Mouse (Mus musculus) hindbrain, embryonic 15.5 days (tissue): ENCODE measurements around the gene Zcchc10. TPM values are rescaled to one million over a fixed set of nuclear protein-coding genes. Genes with fewer than 3 reads are reported as not detected.
"Not testable (repeated sequence)": the region's sequence is repeated elsewhere in the genome, so short reads cannot be mapped to it uniquely, and the experiment has no call there.

Source experiments
- ATAC-seq: fragments of 200-750 bp; cut with Nextera tagmentation; 2 replicates; pipeline ENCODE4 v1.8.0; 2017; ENCODE audit warnings: low read depth, moderate number of reproducible peaks, moderate TSS enrichment; ENCODE audit not compliant: low FRiP score
- H3K27ac ChIP-seq: fragments of 300-500 bp; sonication (generic); replicated peaks from 2 replicates; pipeline ENCODE4 v1.5.1; 2015; ENCODE audit warnings: mild to moderate bottlenecking, inconsistent platforms
- H3K27me3 ChIP-seq: fragments of 300-500 bp; sonication (generic); 2 replicates; pipeline ENCODE4 v1.6.1; 2015; ENCODE audit warnings: control low read depth, inconsistent platforms
- H3K36me3 ChIP-seq: fragments of 300-500 bp; sonication (generic); 2 replicates; pipeline ENCODE4 v1.6.1; 2015; ENCODE audit warnings: control low read depth, inconsistent platforms
- H3K4me1 ChIP-seq: fragments of 300-500 bp; sonication (generic); replicated peaks from 2 replicates; pipeline ENCODE4 v1.6.1; 2015; ENCODE audit warnings: control low read depth, inconsistent platforms
- H3K4me2 ChIP-seq: fragments of 300-500 bp; sonication (generic); 2 replicates; pipeline ENCODE4 v1.6.1; 2015; ENCODE audit warnings: moderate library complexity, mild to moderate bottlenecking, inconsistent platforms
- H3K4me3 ChIP-seq: fragments of 300-500 bp; sonication (generic); 2 replicates; pipeline ENCODE4 v1.5.1; 2015; ENCODE audit warnings: mild to moderate bottlenecking, inconsistent platforms
- H3K9ac ChIP-seq: fragments of 300-500 bp; sonication (generic); 2 replicates; pipeline ENCODE4 v1.6.1; 2015; ENCODE audit warnings: inconsistent platforms
- H3K9me3 ChIP-seq: fragments of 300-500 bp; sonication (generic); 2 replicates; pipeline ENCODE4 v1.6.1; 2016; ENCODE audit warnings: control low read depth, inconsistent platforms
- whole genome bisulfite sequencing: fragments of 180-500 bp; shearing (Covaris S2); methylation state at CpG from one replicate; pipeline ENCODE4 v1.1.7; 2015; 5-methylcytosine and 5-hydroxymethylcytosine counted together
- polyA plus RNA-seq: library from polyadenylated mRNA; unstranded; fragments of >200 nt; fragmentation: Nextera tagmentation; extraction: Ambion mirVana; gene quantifications from 2 replicates; pipeline ENCODE4 v1.2.1, GENCODE M21; 2015

The Zcchc10 gene
- polyA plus RNA-seq, 1 experiment from 2014 or later = 15.1 TPM

DNA sequence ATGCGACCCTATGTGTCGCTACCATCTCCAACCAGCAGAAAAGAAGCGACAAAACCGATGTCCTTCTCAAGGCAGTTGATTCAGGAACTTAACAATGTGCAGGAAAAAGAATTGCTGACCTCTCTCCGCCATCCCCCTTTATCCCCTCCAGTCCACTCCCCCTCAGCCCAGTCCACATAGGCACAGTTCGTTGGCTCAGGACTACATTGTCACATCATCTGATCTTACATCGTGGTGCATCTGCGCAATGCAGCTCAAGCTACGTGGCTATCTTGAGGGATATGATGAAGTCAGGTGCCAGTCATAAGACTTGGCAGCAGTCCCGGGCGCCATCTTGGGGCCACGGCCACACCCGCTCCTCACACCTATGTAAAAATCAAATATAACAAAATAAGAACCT, 4.6 kb upstream of the Zcchc10 start:
- H3K27me3 ChIP-seq, H3K36me3 ChIP-seq, H3K9me3 ChIP-seq, H3K27ac ChIP-seq, H3K4me1 ChIP-seq, ATAC-seq, H3K9ac ChIP-seq, H3K4me3 ChIP-seq, H3K4me2 ChIP-seq: not testable (repeated sequence)
- 92% methylated on average over 13 of the region's 13 CpGs for WGBS

- ATAC-seq = no peak
- Histone ChIP-seq H3K27me3 (no peaks in the 10 kb centered on the region), H3K9ac (no peak overlapping the region), H3K4me3 (no peak overlapping the region), H3K4me1 (peaks cover 7% of the 10 kb centered on the region), H3K4me2 (no peak overlapping the region), H3K9me3 (no peaks in the 10 kb centered on the region), H3K36me3 (peaks cover 46% of the 10 kb centered on the region), H3K27ac (no peak overlapping the region)
- WGBS = 94% methylated on average over 7 of the region's 7 CpGs
These were observed 5.8 kb downstream of the Zcchc10 start for GRCm38 (mm10) chr11:53330325-53330724.

DNA sequence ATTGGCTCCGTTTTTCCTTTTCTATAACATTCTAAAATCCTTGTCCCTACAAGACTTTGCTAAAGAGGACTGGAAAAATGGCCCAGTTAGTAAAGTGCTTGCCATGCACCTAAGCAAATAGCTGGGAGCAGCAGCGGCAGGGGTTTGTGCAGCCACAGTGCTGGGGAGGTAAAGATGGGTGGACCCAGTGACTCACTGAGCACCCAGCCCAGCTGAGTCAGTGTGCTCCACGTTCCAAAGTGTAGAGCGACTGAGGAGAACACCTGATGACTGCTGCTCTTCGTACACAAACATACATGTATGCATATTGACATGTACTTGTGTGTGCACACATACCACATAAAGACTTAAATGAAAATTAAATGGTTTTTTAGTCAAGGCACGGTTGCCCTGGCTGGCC, 6.6 kb downstream of the Zcchc10 start:
- H3K9ac ChIP-seq = no peak overlapping the region
- no peak overlapping the region for H3K27ac ChIP-seq
- no peak overlapping the region for H3K4me3 ChIP-seq
- no peaks in the 10 kb centered on the region for H3K27me3 ChIP-seq
- no peaks in the 10 kb centered on the region for H3K9me3 ChIP-seq
- H3K4me2 ChIP-seq = no peak overlapping the region
- no peak for ATAC-seq
- H3K36me3 ChIP-seq = peaks cover 46% of the 10 kb centered on the region
- no peaks in the 10 kb centered on the region for H3K4me1 ChIP-seq
- WGBS = 96% methylated on average over 6 of the region's 6 CpGs

- Histone ChIP-seq H3K9me3 (no peaks in the 10 kb centered on the region), H3K4me2 (no peak overlapping the region), H3K36me3 (peaks cover 46% of the 10 kb centered on the region), H3K4me1 (no peaks in the 10 kb centered on the region), H3K9ac (no peak overlapping the region), H3K4me3 (no peak overlapping the region), H3K27me3 (no peaks in the 10 kb centered on the region), H3K27ac (no peak overlapping the region)
- no peak for ATAC-seq
- 92% methylated on average over 14 of the region's 14 CpGs for WGBS
These were observed 7.7 kb downstream of the Zcchc10 start for GRCm38 (mm10) chr11:53332076-53332680.

GRCm38 (mm10) chr11:53335505-53336181, 11.2 kb downstream of the Zcchc10 start:
- H3K27ac ChIP-seq = no peak overlapping the region
- ATAC-seq = no peak
- WGBS = 35% methylated on average over 3 of the region's 3 CpGs
- H3K36me3 ChIP-seq = peaks cover 23% of the 10 kb centered on the region
- no peaks in the 10 kb centered on the region for H3K4me1 ChIP-seq
- H3K27me3 ChIP-seq = no peaks in the 10 kb centered on the region
- no peaks in the 10 kb centered on the region for H3K9me3 ChIP-seq
- H3K4me2 ChIP-seq = no peak overlapping the region
- H3K9ac ChIP-seq = no peak overlapping the region
- H3K4me3 ChIP-seq = no peak overlapping the region

DNA sequence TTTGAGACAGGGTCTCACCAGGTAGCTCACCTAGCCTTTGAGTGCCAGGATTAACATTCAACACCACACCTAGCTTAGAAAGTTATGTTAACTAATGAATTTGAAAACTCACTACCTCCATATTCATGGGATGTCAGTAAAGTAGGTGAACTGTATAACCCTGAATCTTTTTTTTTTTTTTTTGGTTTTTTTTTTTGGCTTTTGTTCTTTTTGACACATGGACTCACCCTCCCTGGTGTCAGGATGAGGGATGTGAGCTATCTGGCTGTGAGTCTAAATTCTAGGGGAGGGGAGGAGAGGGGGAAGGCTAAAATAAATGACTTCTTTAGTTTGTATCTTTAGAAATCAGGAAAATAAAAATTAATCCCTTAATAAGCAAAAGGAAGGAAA, 11.7 kb downstream of the Zcchc10 start:
- Histone ChIP-seq H3K36me3 (peaks cover 20% of the 10 kb centered on the region), H3K9me3 (no peaks in the 10 kb centered on the region), H3K4me3 (no peak overlapping the region), H3K27ac (no peak overlapping the region), H3K27me3 (no peaks in the 10 kb centered on the region), H3K4me1 (no peaks in the 10 kb centered on the region), H3K4me2 (no peak overlapping the region), H3K9ac (no peak overlapping the region)
- ATAC-seq = no peak

DNA sequence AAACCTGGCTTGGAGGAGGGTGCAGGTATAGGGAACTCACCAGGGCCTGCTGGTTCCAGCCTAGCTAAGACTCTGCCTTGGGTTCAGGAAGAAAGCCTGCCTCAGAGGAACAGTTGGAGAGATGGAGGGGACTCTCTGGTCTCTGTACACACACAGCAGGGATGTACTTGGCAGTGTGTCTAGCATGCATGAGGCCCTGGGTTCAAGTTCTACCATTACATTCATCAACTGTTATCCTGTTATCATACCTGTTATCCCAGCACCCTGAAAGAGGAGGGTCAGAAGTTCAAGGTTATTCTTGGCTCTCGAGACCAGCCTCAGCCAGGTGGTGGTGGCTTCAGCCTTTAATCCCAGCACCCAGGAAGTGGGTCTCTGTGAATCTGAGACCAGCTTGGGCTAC, 12.4 kb downstream of the Zcchc10 start:
- Histone ChIP-seq H3K27me3 (no peaks in the 10 kb centered on the region), H3K4me1 (no peaks in the 10 kb centered on the region), H3K4me3 (no peak overlapping the region), H3K9me3 (no peaks in the 10 kb centered on the region), H3K4me2 (no peak overlapping the region), H3K36me3 (peaks cover 13% of the 10 kb centered on the region; the same call in 1 of the 2 replicates), H3K9ac (no peak overlapping the region), H3K27ac (no peak overlapping the region)
- ATAC-seq = no peak
- WGBS = 88% methylated on average over 1 of the region's 1 CpGs

- no peaks in the 10 kb centered on the region for H3K27me3 ChIP-seq
- no peaks in the 10 kb centered on the region for H3K4me1 ChIP-seq
- 69% methylated on average over 8 of the region's 8 CpGs for WGBS
- no peak overlapping the region for H3K4me3 ChIP-seq
- H3K4me2 ChIP-seq = no peak overlapping the region
- no peaks in the 10 kb centered on the region for H3K9me3 ChIP-seq
- H3K36me3 ChIP-seq = 0 out of 2 replicates have a peak, but pooled peaks cover 6% of the 10 kb centered on the region
- H3K27ac ChIP-seq = no peak overlapping the region
- no peak for ATAC-seq
- H3K9ac ChIP-seq = no peak overlapping the region
These were observed 13.2 kb downstream of the Zcchc10 start for GRCm38 (mm10) chr11:53337684-53338083.

DNA sequence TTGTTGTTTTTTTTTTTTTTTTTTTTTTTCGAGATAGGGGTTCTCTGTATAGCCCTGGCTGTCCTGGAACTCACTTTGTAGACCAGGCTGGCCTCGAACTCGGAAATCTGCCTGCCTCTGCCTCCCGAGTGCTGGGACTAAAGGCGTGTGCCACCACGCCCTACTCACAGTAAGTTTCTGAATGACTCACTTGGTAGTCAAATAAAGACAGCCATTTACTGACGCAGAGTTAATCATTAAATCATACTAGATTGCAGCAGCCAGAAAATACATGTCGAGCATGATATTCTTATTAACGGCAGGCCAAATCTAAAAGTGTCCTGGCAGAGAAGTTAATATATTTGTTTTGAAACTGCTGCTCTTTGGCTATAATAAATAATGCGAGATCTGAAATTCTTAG, 16.5 kb downstream of the Zcchc10 start:
- ATAC-seq, H3K4me2 ChIP-seq, H3K4me3 ChIP-seq, H3K27ac ChIP-seq, H3K4me1 ChIP-seq, H3K27me3 ChIP-seq, H3K9ac ChIP-seq, H3K9me3 ChIP-seq, H3K36me3 ChIP-seq: not testable (repeated sequence)
- 92% methylated on average over 9 of the region's 10 CpGs for WGBS

DNA sequence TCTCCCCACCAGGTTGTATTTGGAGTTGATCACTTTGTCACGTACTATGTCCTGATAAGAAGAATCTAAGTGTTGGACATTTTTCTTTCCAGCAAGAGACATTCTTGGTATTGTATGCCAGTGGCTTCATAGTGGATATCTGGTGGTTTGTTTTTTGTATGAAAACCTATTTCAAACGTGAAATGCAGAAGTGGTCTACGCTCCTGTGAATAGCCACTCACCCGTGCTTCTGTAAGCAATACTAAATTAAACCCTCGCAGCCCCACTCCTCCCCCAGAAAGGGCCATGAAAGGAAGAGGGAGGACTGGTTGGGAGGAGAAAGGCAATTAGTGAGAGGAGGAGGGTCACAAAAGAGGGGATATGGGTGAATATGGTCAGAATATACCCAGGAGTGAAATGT, 18.2 kb downstream of the Zcchc10 start:
- Histone ChIP-seq H3K9ac (no peak overlapping the region), H3K27me3 (no peaks in the 10 kb centered on the region), H3K9me3 (no peaks in the 10 kb centered on the region), H3K4me3 (no peak overlapping the region), H3K4me1 (no peaks in the 10 kb centered on the region), H3K36me3 (no peaks in the 10 kb centered on the region), H3K27ac (no peak overlapping the region), H3K4me2 (no peak overlapping the region)
- no peak for ATAC-seq
- 78% methylated on average over 5 of the region's 5 CpGs for WGBS

- Histone ChIP-seq H3K4me2 (no peak overlapping the region), H3K4me1 (peaks cover 4% of the 10 kb centered on the region; the same call in 1 of the 2 replicates), H3K9ac (no peak overlapping the region), H3K27me3 (no peaks in the 10 kb centered on the region), H3K36me3 (no peaks in the 10 kb centered on the region), H3K4me3 (no peak overlapping the region), H3K9me3 (no peaks in the 10 kb centered on the region), H3K27ac (no peak overlapping the region)
- 53% methylated on average over 5 of the region's 5 CpGs for WGBS
- ATAC-seq = no peak
These were observed 20.8 kb downstream of the Zcchc10 start for GRCm38 (mm10) chr11:53345328-53345727.

- ATAC-seq = no peak
- Histone ChIP-seq H3K4me3 (no peak overlapping the region), H3K9ac (no peak overlapping the region), H3K4me2 (no peak overlapping the region), H3K9me3 (no peaks in the 10 kb centered on the region), H3K4me1 (peaks cover 4% of the 10 kb centered on the region; the same call in 1 of the 2 replicates), H3K27ac (no peak overlapping the region), H3K27me3 (no peaks in the 10 kb centered on the region), H3K36me3 (no peaks in the 10 kb centered on the region)
- WGBS = 72% methylated on average over 2 of the region's 2 CpGs
These were observed 21.3 kb downstream of the Zcchc10 start for GRCm38 (mm10) chr11:53345738-53346137.
